Mouse (Mus musculus) stomach, postnatal 0 days (tissue): Measurements from ENCODE around the gene Erc2. TPM values are rescaled to one million over a fixed set of nuclear protein-coding genes. Genes with fewer than 3 reads are reported as not detected.

Source experiments
- ATAC-seq: fragments of 200-750 bp; cut with Nextera tagmentation; 2 replicates; pipeline ENCODE4 v1.8.0; 2017; ENCODE audit not compliant: low FRiP score, low TSS enrichment
- DNase-seq: peaks from one replicate; pipeline ENCODE4 v3.0.0-alpha.2; 2016; ENCODE audit warnings: low spot score
- H3K27ac ChIP-seq: fragments of 300-500 bp; sonication (generic); replicated peaks from 2 replicates; pipeline ENCODE4 v1.5.1; 2014; ENCODE audit warnings: mild to moderate bottlenecking, control low read depth
- H3K27me3 ChIP-seq: fragments of 300-500 bp; sonication (generic); 2 replicates; pipeline ENCODE4 v1.6.1; 2014; ENCODE audit warnings: low read length; ENCODE audit not compliant: control insufficient read depth, insufficient read depth
- H3K36me3 ChIP-seq: fragments of 300-500 bp; sonication (generic); 2 replicates; pipeline ENCODE4 v1.6.1; 2014; ENCODE audit warnings: low read length, mixed read lengths; ENCODE audit not compliant: control insufficient read depth, insufficient read depth
- H3K4me1 ChIP-seq: fragments of 300-500 bp; sonication (generic); replicated peaks from 2 replicates; pipeline ENCODE4 v1.6.1; 2014; ENCODE audit warnings: antibody characterized with exemption; ENCODE audit not compliant: control insufficient read depth, insufficient read depth
- H3K4me2 ChIP-seq: fragments of 300-500 bp; sonication (generic); replicated peaks from 2 replicates; pipeline ENCODE4 v1.6.1; 2014; ENCODE audit warnings: low read depth, mild to moderate bottlenecking, control low read depth, moderate library complexity
- H3K4me3 ChIP-seq: fragments of 300-500 bp; sonication (generic); 2 replicates; pipeline ENCODE4 v1.5.1; 2014; ENCODE audit warnings: low read depth, low read length, control low read depth
- H3K9ac ChIP-seq: fragments of 300-500 bp; sonication (generic); 2 replicates; pipeline ENCODE4 v1.6.1; 2014; ENCODE audit warnings: mild to moderate bottlenecking, low read length, control low read depth, mixed read lengths
- H3K9me3 ChIP-seq: fragments of 300-500 bp; sonication (generic); 2 replicates; pipeline ENCODE4 v1.6.1; 2016; ENCODE audit warnings: low read length; ENCODE audit not compliant: control insufficient read depth
- CTCF ChIP-seq: IDR thresholded peaks from 2 replicates; pipeline ENCODE4 v1.5.1; 2016; ENCODE audit warnings: antibody characterized with exemption, low read depth, mild to moderate bottlenecking, moderate library complexity
- EP300 ChIP-seq: optimal IDR thresholded peaks from 2 replicates; pipeline ENCODE3; 2016; ENCODE audit warnings: antibody characterized with exemption
- whole genome bisulfite sequencing: fragments of 180-500 bp; shearing (Covaris S2); extraction: QIAGEN DNeasy Blood & Tissue Kit; methylation state at CpG from one replicate; pipeline ENCODE4 v1.1.7; 2014; 5-methylcytosine and 5-hydroxymethylcytosine counted together
- polyA plus RNA-seq: library from polyadenylated mRNA; unstranded; fragments of >200 nt; fragmentation: Nextera tagmentation; extraction: Ambion mirVana; gene quantifications from 2 replicates; pipeline ENCODE4 v1.2.1, GENCODE M21; 2015

The Erc2 gene
- polyA plus RNA-seq, 1 experiment from 2014 or later = 3.0 TPM

DNA sequence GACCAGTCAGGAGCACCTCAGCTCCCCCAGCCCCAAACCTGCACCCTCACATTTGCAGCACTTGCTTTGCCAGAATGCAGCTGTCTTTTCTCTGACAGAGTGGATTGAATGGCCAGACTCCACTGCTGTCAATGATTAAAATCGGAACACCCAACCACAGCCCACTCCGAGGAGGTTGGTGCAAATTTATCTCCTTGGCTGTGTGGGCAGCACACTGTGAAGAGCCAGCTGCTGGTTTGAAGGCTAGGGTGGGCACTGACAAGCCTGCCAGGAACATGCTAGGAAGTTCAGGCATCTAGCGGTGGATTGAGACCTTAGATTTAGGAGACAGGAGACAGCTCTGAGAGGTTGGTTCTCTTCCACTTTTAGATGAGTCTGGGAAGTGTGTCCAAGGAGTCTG, 14.8 kb upstream of the Erc2 start:
- H3K9me3 ChIP-seq = no peaks in the 10 kb centered on the region
- no peak overlapping the region for H3K4me3 ChIP-seq
- no peak overlapping the region for H3K9ac ChIP-seq
- no peak for DNase-seq
- no peak overlapping the region for H3K4me2 ChIP-seq
- H3K27ac ChIP-seq = no peak overlapping the region
- H3K36me3 ChIP-seq = no peaks in the 10 kb centered on the region
- 76% methylated on average over 3 of the region's 3 CpGs for WGBS
- H3K27me3 ChIP-seq = no peaks in the 10 kb centered on the region
- H3K4me1 ChIP-seq = no peaks in the 10 kb centered on the region
- no peak for ATAC-seq
- TF ChIP-seq CTCF = no peak
- TF ChIP-seq EP300 = no peak

DNA sequence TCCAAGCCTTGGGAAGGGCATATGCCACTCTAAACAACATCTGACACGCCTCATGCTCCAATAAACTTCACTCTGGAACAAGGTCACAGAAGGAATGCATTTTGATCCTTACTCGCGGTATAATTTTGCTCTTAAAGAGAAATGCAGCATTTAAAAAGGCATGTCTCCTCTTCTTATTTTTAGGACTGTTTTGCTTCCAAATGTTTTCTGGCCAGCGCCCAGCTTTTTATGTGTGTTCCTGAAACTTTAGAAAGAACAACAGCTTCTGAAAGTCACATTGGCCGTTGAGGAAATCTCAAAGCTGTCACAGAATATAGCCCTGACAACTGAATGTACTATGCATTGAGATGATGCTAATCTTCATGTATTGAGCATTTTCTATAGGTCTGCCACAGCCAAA, 8.5 kb upstream of the Erc2 start:
- WGBS = 63% methylated on average over 5 of the region's 5 CpGs
- H3K4me2 ChIP-seq = no peak overlapping the region
- H3K9me3 ChIP-seq = no peaks in the 10 kb centered on the region
- no peak overlapping the region for H3K27ac ChIP-seq
- no peak overlapping the region for H3K4me3 ChIP-seq
- DNase-seq = no peak
- TF ChIP-seq EP300 (no peak), CTCF (no peak)
- no peak for ATAC-seq
- no peaks in the 10 kb centered on the region for H3K4me1 ChIP-seq
- H3K27me3 ChIP-seq = no peaks in the 10 kb centered on the region
- no peak overlapping the region for H3K9ac ChIP-seq
- no peaks in the 10 kb centered on the region for H3K36me3 ChIP-seq

DNA sequence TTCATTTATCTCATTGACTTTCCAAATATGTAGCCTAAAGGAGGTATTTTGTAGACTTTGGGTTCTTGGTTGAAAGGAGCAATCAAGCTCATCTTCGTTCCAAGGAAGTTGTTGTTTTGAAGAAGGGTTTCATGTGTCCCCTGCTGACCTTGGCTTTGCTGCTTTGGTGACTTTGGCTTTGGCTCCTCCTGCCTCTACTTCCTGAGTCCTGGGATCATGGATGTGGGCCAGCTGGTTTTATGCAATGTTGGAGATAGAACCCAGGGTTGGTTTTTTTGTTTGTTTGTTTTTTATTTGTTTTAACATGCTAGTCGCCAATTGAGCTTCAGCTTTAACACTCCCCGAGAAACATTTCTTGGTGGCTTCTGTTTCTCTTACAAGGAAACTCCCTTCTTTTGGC, 4.9 kb upstream of the Erc2 start:
- ATAC-seq = no peak
- Histone ChIP-seq H3K27me3 (no peaks in the 10 kb centered on the region), H3K9ac (no peak overlapping the region), H3K4me1 (no peaks in the 10 kb centered on the region), H3K4me3 (no peak overlapping the region), H3K9me3 (no peaks in the 10 kb centered on the region), H3K27ac (no peak overlapping the region), H3K4me2 (no peak overlapping the region), H3K36me3 (no peaks in the 10 kb centered on the region)
- WGBS = 68% methylated on average over 3 of the region's 3 CpGs
- TF ChIP-seq EP300 (no peak), CTCF (no peak)
- no peak for DNase-seq

DNA sequence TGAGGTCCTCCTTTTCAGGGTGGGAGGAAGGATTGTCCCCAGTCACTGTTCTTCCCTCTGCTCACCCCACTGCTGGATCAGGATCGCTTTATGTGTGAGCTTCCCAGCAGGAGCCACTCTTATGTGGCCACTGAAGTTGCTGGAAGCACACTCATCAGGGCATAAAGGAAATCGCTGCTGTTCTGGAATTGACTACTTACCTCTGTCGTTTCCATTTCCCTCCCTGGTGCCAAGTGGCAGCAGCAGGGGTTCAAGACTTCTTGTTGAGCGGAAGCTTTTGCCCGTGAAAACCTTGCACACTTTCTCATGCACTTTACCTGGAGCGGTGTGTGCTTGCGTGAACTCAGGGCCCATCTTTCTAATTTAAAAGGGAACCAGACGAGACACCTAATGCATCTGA, 652 bp upstream of the Erc2 start:
- 44% methylated on average over 8 of the region's 8 CpGs for WGBS
- H3K4me2 ChIP-seq = no peak overlapping the region; the same call in 1 of the 2 replicates
- no peaks in the 10 kb centered on the region for H3K9me3 ChIP-seq
- TF ChIP-seq CTCF (no peak), EP300 (no peak)
- H3K4me1 ChIP-seq = no peaks in the 10 kb centered on the region
- no peak for ATAC-seq
- H3K9ac ChIP-seq = no peak overlapping the region
- peaks cover 3% of the 10 kb centered on the region; the same call in 1 of the 2 replicates for H3K27me3 ChIP-seq
- H3K4me3 ChIP-seq = no peak overlapping the region
- no peak overlapping the region for H3K27ac ChIP-seq
- no peak for DNase-seq
- H3K36me3 ChIP-seq = no peaks in the 10 kb centered on the region

DNA sequence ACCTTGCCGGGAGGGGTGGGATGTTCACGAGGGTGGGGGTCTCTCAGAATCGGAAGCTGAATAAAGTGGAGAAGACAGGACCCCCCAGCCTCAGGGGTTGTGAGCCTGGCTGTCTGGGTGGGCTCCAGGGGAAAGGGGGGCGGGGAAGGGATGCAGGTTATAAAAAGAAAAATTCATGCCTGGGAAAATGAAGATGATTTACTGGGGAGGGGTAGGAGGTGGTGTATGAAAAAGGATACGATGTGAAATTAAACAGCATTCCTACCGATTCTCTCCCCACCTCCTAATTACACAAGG, 643 bp downstream of the Erc2 start:
- H3K4me3 ChIP-seq = peak overlapping the region; percentile 50
- H3K4me2 ChIP-seq = peak overlapping the region; percentile 99
- TF ChIP-seq EP300 (no peak), CTCF (no peak)
- H3K9me3 ChIP-seq = no peaks in the 10 kb centered on the region
- peaks cover 3% of the 10 kb centered on the region; the same call in 1 of the 2 replicates for H3K27me3 ChIP-seq
- ATAC-seq (no peak), DNase-seq (no peak)
- WGBS = 2% methylated on average over 6 of the region's 6 CpGs
- peak overlapping the region; percentile 59; the same call in 1 of the 2 replicates for H3K9ac ChIP-seq
- no peaks in the 10 kb centered on the region for H3K4me1 ChIP-seq
- no peak overlapping the region for H3K27ac ChIP-seq
- H3K36me3 ChIP-seq = no peaks in the 10 kb centered on the region

DNA sequence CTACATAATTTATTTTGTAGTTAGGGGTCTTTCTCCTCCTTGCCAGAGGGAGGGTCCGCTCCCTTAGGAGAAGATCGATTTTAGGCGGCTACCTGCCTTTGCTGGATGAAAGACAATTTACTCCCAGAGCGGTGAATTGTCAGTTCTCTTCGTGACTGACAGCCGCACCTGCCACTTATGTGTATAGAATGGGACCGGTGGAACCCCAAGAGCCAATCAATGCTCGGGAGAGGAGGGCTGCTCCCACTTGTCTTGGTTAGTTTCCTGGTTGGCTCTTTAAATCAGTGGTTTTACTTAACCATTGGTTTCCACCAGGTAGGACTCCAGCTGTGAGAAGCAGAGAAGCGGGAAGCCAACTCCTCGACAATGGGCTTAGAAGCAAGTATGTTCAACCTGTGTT, 1.1 kb downstream of the Erc2 start:
- Histone ChIP-seq H3K36me3 (no peaks in the 10 kb centered on the region), H3K4me3 (no peak overlapping the region), H3K27me3 (peaks cover 3% of the 10 kb centered on the region; the same call in 1 of the 2 replicates), H3K4me1 (no peaks in the 10 kb centered on the region), H3K27ac (no peak overlapping the region), H3K9ac (no peak overlapping the region), H3K4me2 (peak overlapping the region; percentile 99), H3K9me3 (no peaks in the 10 kb centered on the region)
- ATAC-seq (peak; percentile 89), DNase-seq (peak; percentile 73)
- no peak for TF ChIP-seq CTCF
- no peak for TF ChIP-seq EP300
- 7% methylated on average over 10 of the region's 10 CpGs for WGBS
